Mouse (Mus musculus) limb, embryonic 14.5 days (tissue): ENCODE measurements around the gene Mtmr14. TPM values are rescaled to one million over a fixed set of nuclear protein-coding genes. Genes with fewer than 3 reads are reported as not detected.

Experiments
- ATAC-seq: fragments of 200-750 bp; cut with Nextera tagmentation; 2 replicates; pipeline ENCODE4 v1.8.0; 2017; ENCODE audit warnings: low read depth, moderate number of reproducible peaks, moderate TSS enrichment; ENCODE audit not compliant: low FRiP score
- DNase-seq: peaks from one replicate; pipeline ENCODE4 v3.0.0-alpha.2; 2015; ENCODE audit warnings: low spot score
- H3K27ac ChIP-seq: fragments of 300-500 bp; sonication (generic); replicated peaks from 2 replicates; pipeline ENCODE4 v1.5.1; 2014; ENCODE audit warnings: low read depth, mild to moderate bottlenecking, low read length, moderate library complexity, mixed read lengths
- H3K27me3 ChIP-seq: fragments of 300-500 bp; sonication (generic); 2 replicates; pipeline ENCODE4 v1.6.1; 2014; ENCODE audit warnings: low read length, mixed read lengths; ENCODE audit not compliant: control insufficient read depth, insufficient read depth
- H3K36me3 ChIP-seq: fragments of 300-500 bp; sonication (generic); 2 replicates; pipeline ENCODE4 v1.6.1; 2014; ENCODE audit warnings: mild to moderate bottlenecking, low read length, moderate library complexity, mixed read lengths; ENCODE audit not compliant: control insufficient read depth, insufficient read depth
- H3K4me1 ChIP-seq: fragments of 300-500 bp; sonication (generic); 2 replicates; pipeline ENCODE4 v1.6.1; 2014; ENCODE audit warnings: antibody characterized with exemption, low read length, mixed read lengths; ENCODE audit not compliant: control insufficient read depth, insufficient read depth
- H3K4me2 ChIP-seq: fragments of 300-500 bp; sonication (generic); replicated peaks from 2 replicates; pipeline ENCODE4 v1.6.1; 2014; ENCODE audit warnings: low read depth, mild to moderate bottlenecking, low read length, moderate library complexity; ENCODE audit not compliant: severe bottlenecking
- H3K4me3 ChIP-seq: fragments of 300-500 bp; sonication (generic); replicated peaks from 2 replicates; pipeline ENCODE4 v1.5.1; 2014; ENCODE audit warnings: low read length
- H3K9ac ChIP-seq: fragments of 300-500 bp; sonication (generic); 2 replicates; pipeline ENCODE4 v1.6.1; 2014; ENCODE audit warnings: mild to moderate bottlenecking, low read depth, low read length, moderate library complexity; ENCODE audit not compliant: severe bottlenecking
- H3K9me3 ChIP-seq: fragments of 300-500 bp; sonication (generic); 2 replicates; pipeline ENCODE4 v1.6.1; 2016; ENCODE audit warnings: low read length; ENCODE audit not compliant: control insufficient read depth
- POLR2A ChIP-seq: fragments of 200-500 bp; IDR thresholded peaks from 2 replicates; pipeline ENCODE4 v1.8.0; 2012; ENCODE audit warnings: inconsistent platforms, mild to moderate bottlenecking, moderate library complexity, borderline replicate concordance; ENCODE audit not compliant: insufficient read depth, insufficient read length; ENCODE audit errors: extremely low read depth
- WGBS: fragments of 180-500 bp; shearing (Covaris S2); extraction: QIAGEN DNeasy Blood & Tissue Kit; methylation state at CpG from one replicate; pipeline ENCODE4 v1.1.7; 2014; 5-methylcytosine and 5-hydroxymethylcytosine counted together
- polyA plus RNA-seq, 2 experiments: library from polyadenylated mRNA; depleted of rRNA in 1 of 2; stranded (reverse) in 1 of 2; unstranded in 1 of 2; fragments of >200 nt; fragmentation: Nextera tagmentation in 1 of 2; extraction: Ambion mirVana in 1 of 2; gene quantifications; 2 replicates each; pipeline versions ENCODE4 v1.2.1 to v1.2.3; 2012 to 2014

Gene Mtmr14
- polyA plus RNA-seq, 2 experiments: 30.4 to 31.2 TPM

DNA sequence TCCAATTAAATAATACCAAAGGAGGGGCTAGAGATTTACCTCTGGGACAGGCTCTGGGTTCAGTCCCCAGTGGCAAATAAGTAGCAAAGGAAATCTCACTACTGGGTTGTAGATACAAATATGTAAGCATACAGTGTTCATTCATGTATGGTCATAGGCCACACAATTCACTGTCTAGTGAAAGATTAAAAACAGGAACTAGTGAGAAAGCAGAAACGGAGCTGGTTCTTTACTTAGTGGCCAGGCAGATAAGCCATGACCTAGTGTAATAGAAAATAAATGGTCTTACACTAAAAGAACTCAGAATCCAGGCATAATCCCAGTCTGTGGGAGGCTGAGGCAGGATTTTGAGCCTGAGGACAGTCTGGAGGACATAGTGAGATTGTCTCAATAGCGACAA lies 7.9 kb downstream of the Mtmr14 start:
- H3K9ac ChIP-seq: no peak overlapping the region
- DNase-seq (no peak), ATAC-seq (no peak)
- no peak overlapping the region for H3K4me3 ChIP-seq
- peaks cover 49% of the 10 kb centered on the region for H3K36me3 ChIP-seq
- no peak overlapping the region for H3K27ac ChIP-seq
- H3K9me3 ChIP-seq: no peaks in the 10 kb centered on the region
- H3K4me1 ChIP-seq: no peaks in the 10 kb centered on the region
- H3K27me3 ChIP-seq: no peaks in the 10 kb centered on the region
- TF ChIP-seq POLR2A: no peak
- H3K4me2 ChIP-seq: no peak overlapping the region
- WGBS: 89% methylated on average over 2 of the region's 2 CpGs

DNA sequence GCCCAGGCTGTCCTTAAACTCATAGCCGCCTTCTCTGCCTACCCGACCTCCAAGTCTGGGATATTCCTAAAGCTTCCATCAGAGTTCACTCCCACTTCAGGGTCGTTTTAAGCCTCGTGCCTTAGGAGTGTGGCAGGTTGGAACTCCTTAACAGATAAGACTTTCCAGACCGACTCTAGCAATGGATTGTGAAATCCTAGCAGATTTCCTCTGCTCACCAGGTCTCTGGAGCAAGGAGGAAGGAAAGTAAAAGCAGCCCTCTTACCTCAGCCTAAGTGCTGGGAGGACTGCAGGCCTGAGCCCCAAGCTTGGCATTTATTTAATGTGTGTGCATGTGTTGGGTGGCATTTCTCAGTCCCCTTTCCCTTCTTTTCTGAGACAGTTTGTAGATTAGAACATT lies 13.1 kb downstream of the Mtmr14 start:
- peaks cover 57% of the 10 kb centered on the region for H3K36me3 ChIP-seq
- no peak for TF ChIP-seq POLR2A

DNA sequence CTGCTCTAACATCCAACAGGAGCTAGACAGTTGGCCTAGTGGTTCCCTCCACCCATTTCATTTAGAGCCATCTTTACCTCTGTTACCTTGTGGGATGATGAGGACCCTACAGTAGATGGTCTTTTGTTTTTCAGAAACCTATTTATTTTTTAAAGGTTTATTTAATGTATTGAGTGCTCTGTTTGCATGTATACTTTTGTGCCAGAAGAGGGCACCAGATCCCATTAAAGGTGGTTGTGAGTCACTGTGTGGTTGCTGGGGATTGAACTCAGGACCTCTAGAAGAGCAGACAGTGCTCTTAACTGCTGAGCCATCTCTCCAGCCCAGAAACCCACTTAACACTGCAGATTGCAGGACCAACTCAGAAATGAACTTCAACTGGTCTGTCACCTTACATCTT lies 14.3 kb downstream of the Mtmr14 start:
- no peak for TF ChIP-seq POLR2A
- H3K4me1 ChIP-seq: no peaks in the 10 kb centered on the region
- DNase-seq (no peak), ATAC-seq (no peak)
- peaks cover 59% of the 10 kb centered on the region for H3K36me3 ChIP-seq
- no peak overlapping the region for H3K9ac ChIP-seq
- H3K9me3 ChIP-seq: no peaks in the 10 kb centered on the region
- no peak overlapping the region for H3K4me2 ChIP-seq
- H3K4me3 ChIP-seq: no peak overlapping the region
- H3K27ac ChIP-seq: no peak overlapping the region
- no peaks in the 10 kb centered on the region for H3K27me3 ChIP-seq

More for the DNA sequence above, 13.1 kb downstream of the Mtmr14 start:
- Histone ChIP-seq H3K4me2 (no peak overlapping the region), H3K4me3 (no peak overlapping the region), H3K27me3 (no peaks in the 10 kb centered on the region), H3K9ac (no peak overlapping the region), H3K27ac (no peak overlapping the region), H3K9me3 (no peaks in the 10 kb centered on the region), H3K4me1 (no peaks in the 10 kb centered on the region)
- WGBS: 89% methylated on average over 5 of the region's 5 CpGs
- ATAC-seq: no peak
- DNase-seq: no peak

DNA sequence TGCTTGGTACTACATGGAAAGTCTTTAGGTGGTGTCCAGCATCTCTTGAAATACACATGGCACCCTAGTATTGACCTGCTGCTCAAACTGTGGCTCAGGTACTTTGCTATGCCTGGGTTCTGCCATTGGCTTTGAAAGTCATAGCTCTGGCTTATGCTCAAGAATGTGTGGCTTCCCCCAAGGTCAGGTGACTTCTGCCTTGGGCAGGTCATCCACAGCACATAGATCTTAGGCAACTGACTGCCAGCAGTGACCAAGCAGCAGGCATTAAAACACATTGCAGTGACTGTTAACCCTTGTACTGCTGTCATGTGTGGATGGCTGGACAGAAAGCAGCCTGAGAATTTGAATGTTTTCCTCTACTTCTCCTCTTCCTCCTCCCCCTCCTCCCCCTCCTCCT lies 17.3 kb downstream of the Mtmr14 start:
- Histone ChIP-seq H3K9ac (no peak overlapping the region), H3K36me3 (peaks cover 74% of the 10 kb centered on the region), H3K9me3 (no peaks in the 10 kb centered on the region), H3K27ac (no peak overlapping the region), H3K4me3 (no peak overlapping the region), H3K4me2 (no peak overlapping the region), H3K4me1 (no peaks in the 10 kb centered on the region), H3K27me3 (no peaks in the 10 kb centered on the region)
- TF ChIP-seq POLR2A: no peak
- ATAC-seq: no peak
- DNase-seq: no peak

DNA sequence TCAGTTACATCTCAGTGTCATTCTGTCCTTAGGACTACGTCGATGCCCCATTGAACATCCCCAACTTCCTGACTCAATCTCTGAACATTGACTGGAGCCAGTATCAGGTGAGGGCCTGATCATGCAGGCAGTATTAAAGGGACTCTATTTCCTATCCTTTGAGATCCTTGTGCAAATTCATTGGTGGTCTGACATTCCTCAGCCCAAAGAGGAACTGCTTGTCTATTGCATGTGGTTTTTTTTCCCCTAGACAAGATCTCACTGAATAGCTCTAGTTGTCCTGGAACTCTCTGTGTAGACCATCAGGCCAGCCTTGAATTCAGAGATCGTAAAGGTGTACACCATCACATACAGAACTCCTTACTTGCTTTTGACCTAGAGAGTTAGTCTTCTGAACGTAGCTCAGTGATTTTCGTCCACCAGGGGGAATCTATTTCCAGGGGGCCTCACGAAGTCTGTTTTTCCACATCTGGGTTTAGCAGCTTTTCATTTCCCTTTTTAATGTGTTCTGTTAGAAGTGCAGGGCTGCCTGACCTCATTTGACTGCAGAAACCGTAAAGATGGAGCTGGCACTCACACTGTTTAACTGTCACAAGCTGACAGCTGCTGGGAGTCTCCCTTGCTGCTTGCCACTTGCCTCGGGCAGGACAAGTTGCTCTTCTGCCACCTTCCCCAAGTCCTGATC lies 23.7 kb downstream of the Mtmr14 start:
- no peak overlapping the region for H3K9ac ChIP-seq
- WGBS: 73% methylated on average over 8 of the region's 8 CpGs
- H3K4me2 ChIP-seq: no peak overlapping the region
- H3K9me3 ChIP-seq: no peaks in the 10 kb centered on the region
- H3K27ac ChIP-seq: no peak overlapping the region
- no peaks in the 10 kb centered on the region for H3K27me3 ChIP-seq
- H3K4me3 ChIP-seq: no peak overlapping the region
- ATAC-seq (no peak), DNase-seq (no peak)
- peaks cover 92% of the 10 kb centered on the region for H3K36me3 ChIP-seq
- TF ChIP-seq POLR2A: no peak
- no peaks in the 10 kb centered on the region for H3K4me1 ChIP-seq

DNA sequence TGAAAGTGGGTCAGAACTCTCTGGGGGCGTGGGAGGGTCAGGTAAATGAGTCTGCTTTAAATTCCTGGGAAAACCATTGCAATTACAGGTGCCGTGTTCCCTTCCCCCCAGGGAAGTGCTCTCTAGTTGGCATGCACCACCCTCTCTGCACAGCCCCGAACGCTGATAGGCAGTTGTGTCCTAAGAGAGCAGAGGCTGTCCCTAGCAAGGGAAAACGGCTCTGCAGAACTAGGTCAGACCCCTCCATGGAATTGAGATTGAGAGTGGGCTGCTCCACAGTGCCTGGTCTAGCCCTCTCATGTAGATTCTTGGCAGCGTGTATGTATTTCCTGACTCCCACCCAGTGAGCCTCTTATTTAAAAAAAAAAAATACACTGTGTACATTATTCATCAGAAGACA lies 25.9 kb downstream of the Mtmr14 start:
- Histone ChIP-seq H3K36me3 (peaks cover 95% of the 10 kb centered on the region), H3K9me3 (no peaks in the 10 kb centered on the region), H3K4me3 (no peak overlapping the region), H3K27ac (no peak overlapping the region), H3K4me1 (no peaks in the 10 kb centered on the region), H3K9ac (no peak overlapping the region), H3K27me3 (no peaks in the 10 kb centered on the region), H3K4me2 (no peak overlapping the region)
- TF ChIP-seq POLR2A: no peak
- WGBS: 83% methylated on average over 6 of the region's 6 CpGs
- DNase-seq (no peak), ATAC-seq (no peak)
